Mouse (Mus musculus) heart, embryonic 14.5 days (tissue): Measurements from ENCODE around the gene Sync. TPM values are rescaled to one million over a fixed set of nuclear protein-coding genes. Genes with fewer than 3 reads are reported as not detected.

Experiments
- ATAC-seq: fragments of 200-750 bp; cut with Nextera tagmentation; 2 replicates; pipeline ENCODE4 v1.8.0; 2017; ENCODE audit warnings: low read depth, moderate TSS enrichment; ENCODE audit not compliant: insufficient number of reproducible peaks, insufficient read depth, low FRiP score
- H3K27ac ChIP-seq, 2 experiments: fragments of 200-500 bp in 1 of 2; fragments of 300-500 bp in 1 of 2; sonication (generic) in 1 of 2; replicated peaks in 1 of 2; 2 replicates each; pipeline ENCODE4 v1.5.1; 2012 to 2014; ENCODE audit warnings: low read depth in 2 of 2, low read length in 2 of 2, control low read depth in 1 of 2, mild to moderate bottlenecking in 1 of 2, mixed read lengths in 1 of 2; ENCODE audit not compliant: control insufficient read depth in 1 of 2, insufficient read depth in 1 of 2
- H3K27me3 ChIP-seq: fragments of 300-500 bp; sonication (generic); 2 replicates; pipeline ENCODE4 v1.6.1; 2014; ENCODE audit warnings: mild to moderate bottlenecking, low read length, control low read depth; ENCODE audit not compliant: control insufficient read depth, insufficient read depth
- H3K36me3 ChIP-seq: fragments of 300-500 bp; sonication (generic); 2 replicates; pipeline ENCODE4 v1.6.1; 2014; ENCODE audit warnings: mild to moderate bottlenecking, control low read depth, low read length, mixed read lengths; ENCODE audit not compliant: control insufficient read depth, insufficient read depth
- H3K4me1 ChIP-seq, 2 experiments: fragments of 200-500 bp in 1 of 2; fragments of 300-500 bp in 1 of 2; sonication (generic) in 1 of 2; 2 replicates each; pipeline ENCODE4 v1.6.1; 2012 to 2014; ENCODE audit warnings: low read length in 2 of 2, control low read depth in 1 of 2, mixed read lengths in 1 of 2; ENCODE audit not compliant: control insufficient read depth in 2 of 2, insufficient read depth in 2 of 2
- H3K4me2 ChIP-seq: fragments of 300-500 bp; sonication (generic); 2 replicates; pipeline ENCODE4 v1.6.1; 2014; ENCODE audit warnings: mild to moderate bottlenecking, low read length
- H3K4me3 ChIP-seq, 2 experiments: fragments of 200-500 bp in 1 of 2; fragments of 300-500 bp in 1 of 2; sonication (generic) in 1 of 2; 2 replicates each; pipeline ENCODE4 v1.5.1; 2012 to 2014; ENCODE audit warnings: low read length in 2 of 2, mild to moderate bottlenecking in 2 of 2, control low read depth in 1 of 2, low read depth in 1 of 2, moderate library complexity in 1 of 2; ENCODE audit not compliant: control insufficient read depth in 1 of 2, insufficient read depth in 1 of 2
- H3K9ac ChIP-seq: fragments of 300-500 bp; sonication (generic); 2 replicates; pipeline ENCODE4 v1.6.1; 2014; ENCODE audit warnings: mild to moderate bottlenecking, low read length
- H3K9me3 ChIP-seq: fragments of 300-500 bp; sonication (generic); 2 replicates; pipeline ENCODE4 v1.6.1; 2016; ENCODE audit warnings: low read length, control low read depth; ENCODE audit not compliant: control insufficient read depth
- WGBS: fragments of 180-500 bp; shearing (Covaris S2); extraction: QIAGEN DNeasy Blood & Tissue Kit; methylation state at CpG from one replicate; pipeline ENCODE4 v1.1.7; 2014; 5-methylcytosine and 5-hydroxymethylcytosine counted together
- polyA plus RNA-seq: library from polyadenylated mRNA; unstranded; fragments of >200 nt; fragmentation: Nextera tagmentation; extraction: Ambion mirVana; gene quantifications from 2 replicates; pipeline ENCODE4 v1.2.1, GENCODE M21; 2014

The Sync gene
- polyA plus RNA-seq, 1 experiment from 2014 or later = 1.8 TPM

GRCm38 (mm10) chr4:129244802-129245201 lies 42.6 kb upstream of the Sync start:
- Histone ChIP-seq H3K36me3 (no peaks in the 10 kb centered on the region), H3K9me3 (no peaks in the 10 kb centered on the region), H3K4me1 (peaks cover 2 to 14% of the 10 kb centered on the region in 2 experiments; a peak in 2 of 4 replicates), H3K4me2 (no peak overlapping the region), H3K4me3 (no peak overlapping the region), H3K27me3 (peaks cover 89% of the 10 kb centered on the region), H3K9ac (no peak overlapping the region), H3K27ac (no peak overlapping the region)
- no peak for ATAC-seq
- 52% methylated on average over 4 of the region's 4 CpGs for WGBS

- no peak overlapping the region for H3K9ac ChIP-seq
- H3K4me2 ChIP-seq = 0 out of 2 replicates have a peak overlapping the region, but pooled peaks have one; percentile 96
- WGBS = 39% methylated on average over 15 of the region's 15 CpGs
- ATAC-seq = no peak
- H3K9me3 ChIP-seq = no peaks in the 10 kb centered on the region
- no peak overlapping the region for H3K4me3 ChIP-seq
- peaks cover 9 to 20% of the 10 kb centered on the region in 2 experiments for H3K4me1 ChIP-seq
- no peaks in the 10 kb centered on the region for H3K36me3 ChIP-seq
- H3K27ac ChIP-seq = no peak overlapping the region
- peaks cover 89% of the 10 kb centered on the region for H3K27me3 ChIP-seq
Measured at GRCm38 (mm10) chr4:129246360-129247301, 40.8 kb upstream of the Sync start.

- no peak for ATAC-seq
- WGBS = 8% methylated on average over 24 of the region's 24 CpGs
- no peak overlapping the region for H3K27ac ChIP-seq
Measured at GRCm38 (mm10) chr4:129247381-129248242, 39.8 kb upstream of the Sync start.

GRCm38 (mm10) chr4:129248243-129248767 lies 39.1 kb upstream of the Sync start:
- H3K9me3 ChIP-seq = no peaks in the 10 kb centered on the region
- H3K4me2 ChIP-seq = peak overlapping the region; percentile 96
- H3K27me3 ChIP-seq = peaks cover 88% of the 10 kb centered on the region
- H3K27ac ChIP-seq = no peak overlapping the region
- H3K4me3 ChIP-seq = peak overlapping the region; percentile 53 to 55
- no peaks in the 10 kb centered on the region for H3K36me3 ChIP-seq
- 2% methylated on average over 37 of the region's 74 CpGs for WGBS
- ATAC-seq = no peak
- H3K9ac ChIP-seq = peak overlapping the region; percentile 78
- peaks cover 9 to 16% of the 10 kb centered on the region in 2 experiments for H3K4me1 ChIP-seq

More at GRCm38 (mm10) chr4:129247381-129248242, 39.8 kb upstream of the Sync start:
- peaks cover 86% of the 10 kb centered on the region for H3K27me3 ChIP-seq
- H3K4me1 ChIP-seq = peaks cover 9 to 16% of the 10 kb centered on the region in 2 experiments
- no peaks in the 10 kb centered on the region for H3K36me3 ChIP-seq
- peak overlapping the region; percentile 53 to 55 for H3K4me3 ChIP-seq
- H3K9me3 ChIP-seq = no peaks in the 10 kb centered on the region
- H3K4me2 ChIP-seq = peak overlapping the region; percentile 96
- H3K9ac ChIP-seq = peak overlapping the region; percentile 78

- H3K9me3 ChIP-seq = no peaks in the 10 kb centered on the region
- peaks cover 9 to 16% of the 10 kb centered on the region in 2 experiments for H3K4me1 ChIP-seq
- H3K4me3 ChIP-seq = no peak overlapping the region
- H3K36me3 ChIP-seq = no peaks in the 10 kb centered on the region
- no peak overlapping the region for H3K4me2 ChIP-seq
- no peak overlapping the region for H3K9ac ChIP-seq
- H3K27me3 ChIP-seq = peaks cover 87% of the 10 kb centered on the region
- no peak for ATAC-seq
- no peak overlapping the region for H3K27ac ChIP-seq
- WGBS = 19% methylated on average over 7 of the region's 7 CpGs
Measured at GRCm38 (mm10) chr4:129249288-129249687, 38.1 kb upstream of the Sync start.

GRCm38 (mm10) chr4:129250759-129251481 lies 36.5 kb upstream of the Sync start:
- peaks cover 72% of the 10 kb centered on the region for H3K27me3 ChIP-seq
- no peak overlapping the region for H3K9ac ChIP-seq
- peak overlapping the region; percentile 41 for H3K4me2 ChIP-seq

More at GRCm38 (mm10) chr4:129250759-129251481, 36.5 kb upstream of the Sync start:
- Histone ChIP-seq H3K36me3 (no peaks in the 10 kb centered on the region), H3K4me1 (peaks cover 7 to 17% of the 10 kb centered on the region in 2 experiments), H3K4me3 (no peak overlapping the region), H3K27ac (no peak overlapping the region), H3K9me3 (no peaks in the 10 kb centered on the region)
- 18% methylated on average over 15 of the region's 15 CpGs for WGBS
- no peak for ATAC-seq
